Mouse (Mus musculus) frontal cortex, postnatal 10 days (tissue): ENCODE measurements around the gene Rgs9.
A peak's percentile ranks its signal among the peaks of the same experiment; 100 is the strongest.
"Not testable (repeated sequence)": the region's sequence is repeated elsewhere in the genome, so short reads cannot be mapped to it uniquely, and the experiment has no call there.

ENCODE experiments used
- DNase-seq, 2 experiments: peaks; one replicate each; pipeline ENCODE4 v3.0.0; 2022; ENCODE audit warnings: low spot score in 2 of 2, mixed read lengths in 1 of 2

Gene Rgs9

GRCm38 (mm10) chr11:109297710-109298375 is at the start of gene Rgs9:
Gene Rgs9 (minus strand): TSS chr11:109298129.
- DNase-seq = peak; percentile 82 to 90

GRCm38 (mm10) chr11:109347242-109347959 is 49.5 kb upstream of the Rgs9 start:
- DNase-seq = peak; percentile 79 to 84

GRCm38 (mm10) chr11:109343991-109344599 is 46.2 kb upstream of the Rgs9 start:
- DNase-seq = no peak

DNA sequence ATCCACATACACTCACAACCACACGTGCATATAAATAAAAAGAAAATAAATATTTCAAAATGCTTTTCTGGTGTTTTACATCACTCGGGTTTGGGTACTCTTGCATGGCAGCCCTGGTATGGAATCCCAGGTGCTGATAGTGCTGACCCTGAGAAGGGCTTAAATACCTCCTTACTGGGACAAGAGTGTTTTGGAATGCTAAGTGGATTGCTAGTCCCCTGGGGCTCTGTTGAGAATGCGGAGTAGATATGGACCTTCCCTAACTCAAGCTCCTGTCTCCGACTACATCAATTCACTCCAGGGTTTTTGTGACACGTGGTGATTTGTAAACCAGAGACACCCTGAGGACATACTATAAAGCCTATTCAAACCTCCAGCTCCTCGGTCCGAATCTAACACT is 45.6 kb upstream of the Rgs9 start:
- DNase-seq = no peak

DNA sequence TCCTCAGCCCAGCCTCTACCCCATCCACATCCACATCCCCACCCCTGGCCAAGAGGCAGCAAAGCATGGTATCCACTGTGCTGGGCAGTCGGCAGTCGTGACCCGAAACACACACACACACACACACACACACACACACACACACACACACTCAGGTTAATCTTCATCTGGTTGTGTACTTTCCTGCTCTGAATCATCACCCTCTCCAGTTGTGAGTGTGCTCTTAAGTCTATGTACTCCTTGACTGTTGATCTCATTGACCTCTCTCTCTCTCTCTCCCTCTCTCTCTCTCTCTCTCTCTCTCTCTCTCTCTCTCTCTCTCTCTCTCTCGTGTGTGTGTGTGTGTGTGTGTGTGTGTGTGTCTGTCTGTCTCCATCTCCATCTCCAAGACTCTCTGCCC is 44.7 kb upstream of the Rgs9 start:
- not testable (repeated sequence) for DNase-seq

GRCm38 (mm10) chr11:109340541-109340940 is 42.6 kb upstream of the Rgs9 start:
- DNase-seq = no peak

DNA sequence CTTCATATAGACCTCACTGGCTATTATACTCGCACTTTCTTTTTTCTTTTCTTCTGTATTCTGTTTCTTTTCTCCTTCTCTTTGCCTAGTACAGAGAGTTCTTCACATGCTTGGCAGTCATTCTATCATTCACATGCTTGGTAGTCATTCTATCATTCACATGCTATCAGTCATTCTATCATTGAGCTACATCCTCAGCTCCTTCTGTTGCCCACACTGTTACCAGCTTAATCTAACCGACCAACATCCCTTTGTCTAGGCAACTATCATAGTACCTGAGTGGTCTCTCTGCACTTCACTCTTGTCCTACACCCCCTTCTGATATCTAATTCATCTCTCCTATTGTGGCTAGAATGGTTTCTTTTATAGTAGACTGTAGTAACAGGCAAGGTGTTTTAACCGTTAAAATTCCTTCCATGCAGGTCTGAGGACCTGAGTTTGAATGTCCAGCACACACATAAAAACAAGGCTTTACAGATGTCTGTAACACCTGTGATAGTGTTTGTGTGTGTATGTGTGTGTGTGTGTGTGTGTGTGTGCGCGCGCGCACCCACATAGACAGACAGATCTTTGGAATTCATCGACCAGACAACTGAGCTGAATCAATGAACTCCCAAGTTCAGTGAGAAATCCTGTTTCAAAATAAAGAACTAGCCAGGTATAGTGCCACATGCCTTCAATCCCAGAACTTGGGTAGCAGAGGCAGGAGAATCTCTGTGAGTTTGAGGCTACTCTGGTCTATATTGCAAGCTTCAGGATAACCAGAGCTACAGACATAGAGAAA is 41.4 kb upstream of the Rgs9 start:
- DNase-seq = no peak

DNA sequence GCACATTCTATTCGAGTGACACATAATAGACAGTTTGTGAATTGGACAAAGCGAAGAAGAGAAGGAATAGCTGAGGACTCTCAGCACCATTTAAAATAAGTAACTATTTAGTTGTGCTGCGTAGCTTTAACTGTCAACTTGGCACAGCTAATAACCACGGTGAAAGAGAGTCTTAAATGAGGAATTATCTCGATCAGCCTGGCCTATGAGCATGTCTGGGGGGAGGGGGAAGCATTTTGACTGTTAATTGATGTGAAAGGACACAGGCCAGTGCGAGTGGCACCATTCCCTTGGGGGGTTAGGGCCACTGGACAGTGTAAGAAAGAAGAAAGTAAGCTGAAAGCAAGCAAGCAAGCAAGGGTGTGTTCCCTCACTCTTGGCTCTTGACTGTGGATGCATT is 38.0 kb upstream of the Rgs9 start:
- no peak for DNase-seq

DNA sequence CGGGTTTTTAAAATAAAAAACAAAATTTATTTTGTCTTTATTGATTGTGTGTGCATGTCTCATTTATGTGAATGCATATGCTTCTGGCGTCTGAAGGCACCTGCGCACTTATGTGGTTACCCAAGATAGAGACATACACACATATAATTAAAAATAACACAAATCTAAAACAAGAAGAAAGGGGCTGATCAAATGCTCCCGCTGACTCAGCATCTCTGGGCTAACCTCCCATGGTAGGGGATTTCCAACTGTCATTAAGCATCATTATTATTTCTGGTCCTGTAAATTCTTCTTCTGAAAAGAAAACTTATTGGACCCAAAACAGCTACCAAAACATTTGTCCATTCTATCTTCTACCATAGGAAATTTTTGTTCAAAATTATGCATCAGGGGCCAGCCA is 36.8 kb upstream of the Rgs9 start:
- no peak for DNase-seq

- no peak for DNase-seq
Observed at GRCm38 (mm10) chr11:109332722-109333121, 34.8 kb upstream of the Rgs9 start.

- peak; percentile 71 to 88 for DNase-seq
Observed at GRCm38 (mm10) chr11:109331424-109331824, 33.5 kb upstream of the Rgs9 start.

GRCm38 (mm10) chr11:109330706-109331393 is 32.9 kb upstream of the Rgs9 start:
- DNase-seq = no peak

DNA sequence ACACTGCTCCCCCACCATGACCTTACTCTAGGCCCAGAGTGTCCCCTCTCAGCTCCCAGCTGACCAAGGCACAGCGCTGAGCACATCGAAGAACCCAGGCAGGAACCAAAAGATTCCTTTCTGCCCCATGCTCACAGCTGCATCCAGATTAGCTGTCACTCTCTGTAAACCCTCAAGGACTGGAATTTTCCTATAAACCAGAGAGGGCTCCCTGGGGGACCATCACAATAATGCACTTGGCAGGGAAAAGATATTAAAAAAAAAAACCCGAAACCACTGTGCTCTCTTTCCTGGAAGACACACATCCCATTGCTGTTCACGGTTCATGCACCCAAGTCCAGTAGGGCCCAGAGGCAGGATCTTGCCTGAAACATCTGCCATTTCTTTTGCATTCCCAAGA is 31.4 kb upstream of the Rgs9 start:
- DNase-seq = no peak

GRCm38 (mm10) chr11:109327952-109328351 is 30.0 kb upstream of the Rgs9 start:
- DNase-seq = no peak

DNA sequence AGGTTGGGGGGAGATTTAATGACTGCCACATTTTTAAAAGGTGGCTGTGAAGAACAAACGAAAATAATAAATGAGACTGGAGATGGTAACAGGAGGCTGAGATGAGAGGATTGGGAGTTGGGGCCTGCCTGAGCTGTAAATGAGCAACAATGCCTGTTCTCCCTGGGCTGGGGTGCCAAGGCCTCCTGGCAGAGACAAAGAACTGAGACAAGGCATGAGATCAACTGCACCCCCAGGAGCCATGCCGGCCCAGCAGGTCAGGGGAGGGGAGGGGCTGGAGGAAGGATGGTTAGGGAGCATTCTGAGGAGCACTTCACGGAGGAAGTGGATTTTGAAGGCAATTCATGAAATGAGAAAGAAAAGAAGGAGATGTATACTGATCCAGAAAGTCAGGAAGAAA is 29.5 kb upstream of the Rgs9 start:
- DNase-seq = no peak

GRCm38 (mm10) chr11:109326270-109326669 is 28.3 kb upstream of the Rgs9 start:
- no peak for DNase-seq

- DNase-seq = peak; percentile 68 to 79
Observed at GRCm38 (mm10) chr11:109320361-109320933, 22.5 kb upstream of the Rgs9 start.

- no peak for DNase-seq
Observed at GRCm38 (mm10) chr11:109319946-109320345, 22.0 kb upstream of the Rgs9 start.

DNA sequence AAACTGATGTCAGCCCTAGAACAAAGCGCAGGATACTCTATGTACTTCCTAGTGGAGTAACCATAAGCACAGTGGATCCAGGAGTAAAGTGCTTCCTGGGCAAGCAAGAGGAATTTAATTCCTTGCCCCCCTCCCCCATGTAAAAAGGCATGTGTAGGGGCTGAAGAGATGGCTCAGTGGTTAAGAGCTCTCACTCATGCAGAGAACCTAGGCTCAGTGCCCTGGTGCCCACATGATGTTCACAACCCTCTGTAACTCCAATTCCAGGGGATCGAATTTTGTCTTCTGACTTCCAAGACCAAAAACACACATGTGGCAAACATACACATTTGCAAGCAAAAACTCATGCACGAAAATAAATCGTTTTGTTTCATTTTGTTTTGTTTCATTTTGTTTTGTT is 21.5 kb upstream of the Rgs9 start:
- DNase-seq = no peak

- DNase-seq = peak in 1 of 2 experiments; percentile 40
Observed at GRCm38 (mm10) chr11:109316921-109317320, 19.0 kb upstream of the Rgs9 start.
